Comparison of ENCODE assay signal across 8 mouse cellular contexts in genomic region chr4:143112985-143113384, GRCm38 (mm10).
DNase-seq lines count a peak whose midpoint lies in the region; ATAC-seq lines count a peak whose summit lies in the region.

No protein-coding gene starts in this region.

- H3K4me2 ChIP-seq in forebrain, embryonic 11.5 days (ENCODE audit: low read depth, low read length, severe bottlenecking) = no peak overlapping the region
- H3K4me2 ChIP-seq in forebrain, embryonic 15.5 days (replicated peaks) = no peak overlapping the region

- H3K36me3 ChIP-seq in forebrain, embryonic 11.5 days (ENCODE audit: control insufficient read depth, insufficient read depth, low read length) = peaks cover 2% of the 10 kb centered on the region; the same call in 1 of the 2 replicates
- peaks cover 35% of the 10 kb centered on the region for H3K36me3 ChIP-seq in forebrain, embryonic 15.5 days

- no peaks in the 10 kb centered on the region for H3K27me3 ChIP-seq in forebrain, embryonic 11.5 days (ENCODE audit: control insufficient read depth, insufficient read depth, low read length)
- H3K27me3 ChIP-seq in forebrain, embryonic 15.5 days = no peaks in the 10 kb centered on the region

- H3K27ac ChIP-seq in forebrain, embryonic 11.5 days (ENCODE audit: low read depth, low read length) = no peak overlapping the region
- no peak overlapping the region for H3K27ac ChIP-seq in forebrain, embryonic 15.5 days (replicated peaks)

- no peak for ATAC-seq in forebrain, embryonic 11.5 days (replicated peaks; ENCODE audit: low FRiP score)
- ATAC-seq in forebrain, embryonic 15.5 days (replicated peaks) = no peak

- H3K4me3 ChIP-seq in forebrain, embryonic 11.5 days (ENCODE audit: low read depth, low read length) = no peak overlapping the region
- H3K4me3 ChIP-seq in forebrain, embryonic 15.5 days = no peak overlapping the region

- no peaks in the 10 kb centered on the region for H3K9me3 ChIP-seq in forebrain, embryonic 11.5 days (ENCODE audit: control insufficient read depth, low read length)
- H3K9me3 ChIP-seq in forebrain, embryonic 15.5 days = no peaks in the 10 kb centered on the region

- DNase-seq in forebrain, embryonic 11.5 days (ENCODE audit: low spot score) = peak; percentile 81
- DNase-seq in B cell, adult 2 months = peak; percentile 82 to 83
- DNase-seq in adrenal gland, postnatal 36 days = peak; percentile 75 to 84
- DNase-seq in embryo, embryonic 9.5 days (ENCODE audit: extremely low spot score) = peak; percentile 69
- DNase-seq in kidney, adult 8-10 months = peak; percentile 30 to 65
- peak; percentile 69 for DNase-seq in lung, postnatal 25 days (ENCODE audit: low spot score)
- peak; percentile 39 to 69 for DNase-seq in spleen, adult 18-20 months

- WGBS in forebrain, embryonic 11.5 days = 30% methylated on average over 6 of the region's 6 CpGs
- 30% methylated on average over 6 of the region's 6 CpGs for WGBS in forebrain, embryonic 15.5 days

- H3K9ac ChIP-seq in forebrain, embryonic 11.5 days (ENCODE audit: low read length) = no peak overlapping the region
- H3K9ac ChIP-seq in forebrain, embryonic 15.5 days (replicated peaks) = no peak overlapping the region

- H3K4me1 ChIP-seq in forebrain, embryonic 11.5 days (replicated peaks; ENCODE audit: control insufficient read depth, insufficient read depth, low read length) = no peaks in the 10 kb centered on the region
- no peaks in the 10 kb centered on the region for H3K4me1 ChIP-seq in forebrain, embryonic 15.5 days
